Mouse (Mus musculus) forebrain, embryonic 14.5 days (tissue): ENCODE measurements around the gene Tnn. TPM values are rescaled to one million over a fixed set of nuclear protein-coding genes. Genes with fewer than 3 reads are reported as not detected.

Experiments
- ATAC-seq: fragments of 200-750 bp; cut with Nextera tagmentation; 2 replicates; pipeline ENCODE4 v1.8.0; 2017; ENCODE audit warnings: mild to moderate bottlenecking, moderate library complexity
- DNase-seq: peaks from one replicate; pipeline ENCODE4 v3.0.0-alpha.2; 2015; ENCODE audit warnings: low spot score
- H3K27ac ChIP-seq: fragments of 300-500 bp; sonication (generic); 2 replicates; pipeline ENCODE4 v1.5.1; 2014; ENCODE audit warnings: low read depth, mild to moderate bottlenecking, control low read depth, low read length, moderate library complexity
- H3K27me3 ChIP-seq: fragments of 300-500 bp; sonication (generic); replicated peaks from 2 replicates; pipeline ENCODE4 v1.6.1; 2014; ENCODE audit warnings: low read length, control low read depth, mixed read lengths; ENCODE audit not compliant: control insufficient read depth, insufficient read depth
- H3K36me3 ChIP-seq: fragments of 300-500 bp; sonication (generic); 2 replicates; pipeline ENCODE4 v1.6.1; 2014; ENCODE audit warnings: low read length, control low read depth; ENCODE audit not compliant: control insufficient read depth, insufficient read depth
- H3K4me1 ChIP-seq: fragments of 300-500 bp; sonication (generic); 2 replicates; pipeline ENCODE4 v1.6.1; 2014; ENCODE audit warnings: antibody characterized with exemption, low read length, control low read depth; ENCODE audit not compliant: control insufficient read depth, insufficient read depth
- H3K4me2 ChIP-seq: fragments of 300-500 bp; sonication (generic); 2 replicates; pipeline ENCODE4 v1.6.1; 2014; ENCODE audit warnings: mild to moderate bottlenecking, control low read depth, low read length
- H3K4me3 ChIP-seq: fragments of 300-500 bp; sonication (generic); 2 replicates; pipeline ENCODE4 v1.5.1; 2014; ENCODE audit warnings: low read depth, low read length, control low read depth
- H3K9ac ChIP-seq: fragments of 300-500 bp; sonication (generic); 2 replicates; pipeline ENCODE4 v1.6.1; 2014; ENCODE audit warnings: mild to moderate bottlenecking, low read length, control low read depth, moderate library complexity
- H3K9me3 ChIP-seq: fragments of 300-500 bp; sonication (generic); replicated peaks from 2 replicates; pipeline ENCODE4 v1.6.1; 2016; ENCODE audit warnings: low read length, control low read depth, mixed read lengths; ENCODE audit not compliant: control insufficient read depth
- WGBS: fragments of 180-500 bp; shearing (Covaris S2); extraction: QIAGEN DNeasy Blood & Tissue Kit; methylation state at CpG from one replicate; pipeline ENCODE4 v1.1.7; 2014; 5-methylcytosine and 5-hydroxymethylcytosine counted together
- polyA plus RNA-seq: library from polyadenylated mRNA; unstranded; fragments of >200 nt; fragmentation: Nextera tagmentation; extraction: Ambion mirVana; gene quantifications from 2 replicates; pipeline ENCODE4 v1.2.1, GENCODE M21; 2014

Tnn gene
- polyA plus RNA-seq, 1 experiment from 2014 or later = 0.04 TPM

DNA sequence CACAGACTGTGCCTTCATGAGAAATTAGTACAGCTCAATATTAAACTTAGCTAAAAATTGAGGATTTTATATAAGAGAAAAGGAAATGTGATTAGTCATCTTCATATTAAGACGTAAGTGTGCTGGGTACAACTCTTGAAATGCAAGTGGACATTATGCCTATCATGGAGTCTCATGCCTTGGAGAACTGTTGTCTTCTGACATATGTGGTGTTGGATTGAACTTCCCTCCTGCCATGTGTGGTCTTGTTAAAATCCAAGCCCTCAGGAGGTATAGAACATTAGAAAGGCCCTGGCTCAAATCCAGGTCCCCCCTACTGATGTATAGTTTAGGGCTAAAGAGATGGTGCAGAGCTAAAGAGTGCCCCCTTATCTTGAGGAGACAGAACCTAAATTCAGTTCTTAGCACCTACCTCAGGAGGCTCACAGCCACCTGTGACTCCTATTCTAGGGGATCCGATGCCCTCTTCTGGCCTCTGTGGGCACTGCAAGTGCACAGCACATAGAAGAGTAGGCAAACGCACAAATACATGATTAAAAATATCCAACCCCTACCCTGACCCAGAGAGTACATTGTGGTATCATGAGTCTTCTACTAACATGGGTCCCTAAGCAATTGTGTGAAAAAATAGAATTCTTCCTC is 91.5 kb downstream of the Tnn start:
- H3K27ac ChIP-seq = no peak overlapping the region
- 49% methylated on average over 3 of the region's 3 CpGs for WGBS
- H3K4me3 ChIP-seq = no peak overlapping the region
- no peak for ATAC-seq
- no peaks in the 10 kb centered on the region for H3K36me3 ChIP-seq
- H3K4me2 ChIP-seq = no peak overlapping the region
- H3K27me3 ChIP-seq = no peaks in the 10 kb centered on the region
- no peak overlapping the region for H3K9ac ChIP-seq
- H3K9me3 ChIP-seq = no peaks in the 10 kb centered on the region; the same call in 1 of the 2 replicates
- DNase-seq = no peak
- no peaks in the 10 kb centered on the region for H3K4me1 ChIP-seq

DNA sequence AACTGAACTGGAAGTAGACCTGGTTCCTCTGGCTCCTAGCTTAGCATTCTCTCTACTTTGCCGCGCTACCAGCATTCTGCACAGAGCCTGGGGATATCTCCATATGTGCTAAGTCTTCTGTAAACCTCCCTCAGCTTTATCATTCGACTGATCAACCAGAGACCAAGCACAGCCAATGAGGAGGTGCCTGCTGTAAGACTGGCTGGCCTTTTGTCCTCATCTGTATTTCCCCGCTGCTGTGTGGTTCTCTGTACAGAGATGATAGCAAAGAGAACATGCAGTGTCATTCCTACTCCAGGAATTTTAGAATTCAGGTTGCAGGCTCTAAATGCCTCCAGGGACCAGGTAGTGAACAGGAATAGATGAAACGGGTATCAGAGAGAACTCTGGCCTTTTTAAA is 92.1 kb downstream of the Tnn start:
- no peak overlapping the region for H3K27ac ChIP-seq
- H3K4me3 ChIP-seq = no peak overlapping the region
- H3K4me2 ChIP-seq = no peak overlapping the region
- no peaks in the 10 kb centered on the region for H3K27me3 ChIP-seq
- ATAC-seq (no peak), DNase-seq (no peak)
- H3K9ac ChIP-seq = no peak overlapping the region
- no peaks in the 10 kb centered on the region for H3K9me3 ChIP-seq
- no peaks in the 10 kb centered on the region for H3K4me1 ChIP-seq
- H3K36me3 ChIP-seq = no peaks in the 10 kb centered on the region
- WGBS = 94% methylated on average over 5 of the region's 5 CpGs

DNA sequence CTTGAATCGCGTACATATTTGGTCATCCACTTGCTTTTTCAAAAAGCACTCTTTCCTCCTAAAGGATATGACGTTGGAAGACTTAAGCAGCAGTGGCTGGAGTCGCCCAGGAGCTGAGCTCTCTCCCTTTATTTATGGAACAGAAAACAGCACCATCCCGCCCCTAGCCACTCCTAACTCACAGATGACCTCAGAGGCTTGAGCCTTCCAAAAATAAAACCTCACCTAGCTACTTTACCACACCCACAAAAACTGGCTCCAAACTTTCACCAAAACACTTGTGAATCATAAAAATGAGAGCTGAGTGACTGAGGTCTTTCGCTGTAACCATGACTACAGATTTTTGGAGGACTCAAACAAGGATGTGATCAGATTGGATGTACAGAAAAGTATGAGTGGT is 92.8 kb downstream of the Tnn start:
- no peaks in the 10 kb centered on the region for H3K36me3 ChIP-seq
- DNase-seq (no peak), ATAC-seq (no peak)
- H3K27me3 ChIP-seq = no peaks in the 10 kb centered on the region
- H3K4me1 ChIP-seq = no peaks in the 10 kb centered on the region
- H3K4me3 ChIP-seq = no peak overlapping the region
- 80% methylated on average over 6 of the region's 6 CpGs for WGBS
- H3K4me2 ChIP-seq = no peak overlapping the region
- no peak overlapping the region for H3K27ac ChIP-seq
- H3K9ac ChIP-seq = no peak overlapping the region
- no peaks in the 10 kb centered on the region for H3K9me3 ChIP-seq

DNA sequence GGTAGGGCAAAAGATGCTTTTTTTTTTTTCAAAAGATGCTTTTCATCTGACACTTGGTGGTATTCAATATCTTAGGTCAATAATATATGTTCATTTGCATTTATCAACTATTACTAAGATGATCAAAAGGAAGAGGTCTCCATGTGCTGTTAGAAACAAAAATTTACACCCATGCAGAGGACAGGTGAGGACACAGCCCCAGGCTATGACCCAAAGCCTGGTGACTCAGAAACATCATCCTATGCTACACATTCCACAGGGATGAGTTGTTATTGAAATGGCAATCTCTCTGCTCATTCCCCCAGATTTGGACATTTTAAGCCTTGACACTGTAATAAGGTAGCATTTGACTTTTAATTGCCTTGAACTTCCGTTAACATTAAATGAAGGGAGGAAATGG is 93.5 kb downstream of the Tnn start:
- H3K36me3 ChIP-seq = no peaks in the 10 kb centered on the region
- WGBS = 65% methylated on average over 1 of the region's 1 CpGs
- DNase-seq = no peak
- no peak for ATAC-seq
- no peak overlapping the region for H3K4me3 ChIP-seq
- H3K4me1 ChIP-seq = no peaks in the 10 kb centered on the region
- no peaks in the 10 kb centered on the region for H3K9me3 ChIP-seq
- H3K4me2 ChIP-seq = no peak overlapping the region
- H3K27me3 ChIP-seq = no peaks in the 10 kb centered on the region
- no peak overlapping the region for H3K9ac ChIP-seq
- no peak overlapping the region for H3K27ac ChIP-seq

DNA sequence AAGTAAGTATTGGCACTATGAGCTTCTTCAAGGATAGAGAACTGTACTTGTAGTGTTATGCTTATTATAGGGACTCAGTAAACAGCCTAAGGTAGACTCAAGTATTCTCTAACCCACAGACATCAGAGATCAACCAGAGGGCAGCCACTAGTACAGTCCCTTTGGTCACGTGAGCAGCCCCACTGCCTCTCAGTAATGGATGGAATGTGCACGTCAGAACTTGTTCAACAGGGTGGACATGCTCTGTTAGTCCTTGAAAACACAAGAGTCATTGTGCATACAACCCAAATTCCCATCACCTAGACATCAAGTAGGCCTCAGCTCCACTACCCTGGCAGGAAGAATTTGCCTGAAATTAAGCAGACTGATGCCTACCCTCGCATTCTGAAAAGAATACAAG is 95.7 kb downstream of the Tnn start:
- no peaks in the 10 kb centered on the region for H3K36me3 ChIP-seq
- no peaks in the 10 kb centered on the region for H3K9me3 ChIP-seq
- no peak overlapping the region for H3K27ac ChIP-seq
- ATAC-seq (no peak), DNase-seq (no peak)
- H3K4me2 ChIP-seq = no peak overlapping the region
- H3K4me3 ChIP-seq = no peak overlapping the region
- WGBS = 75% methylated on average over 3 of the region's 3 CpGs
- H3K27me3 ChIP-seq = no peaks in the 10 kb centered on the region
- no peaks in the 10 kb centered on the region for H3K4me1 ChIP-seq
- no peak overlapping the region for H3K9ac ChIP-seq

DNA sequence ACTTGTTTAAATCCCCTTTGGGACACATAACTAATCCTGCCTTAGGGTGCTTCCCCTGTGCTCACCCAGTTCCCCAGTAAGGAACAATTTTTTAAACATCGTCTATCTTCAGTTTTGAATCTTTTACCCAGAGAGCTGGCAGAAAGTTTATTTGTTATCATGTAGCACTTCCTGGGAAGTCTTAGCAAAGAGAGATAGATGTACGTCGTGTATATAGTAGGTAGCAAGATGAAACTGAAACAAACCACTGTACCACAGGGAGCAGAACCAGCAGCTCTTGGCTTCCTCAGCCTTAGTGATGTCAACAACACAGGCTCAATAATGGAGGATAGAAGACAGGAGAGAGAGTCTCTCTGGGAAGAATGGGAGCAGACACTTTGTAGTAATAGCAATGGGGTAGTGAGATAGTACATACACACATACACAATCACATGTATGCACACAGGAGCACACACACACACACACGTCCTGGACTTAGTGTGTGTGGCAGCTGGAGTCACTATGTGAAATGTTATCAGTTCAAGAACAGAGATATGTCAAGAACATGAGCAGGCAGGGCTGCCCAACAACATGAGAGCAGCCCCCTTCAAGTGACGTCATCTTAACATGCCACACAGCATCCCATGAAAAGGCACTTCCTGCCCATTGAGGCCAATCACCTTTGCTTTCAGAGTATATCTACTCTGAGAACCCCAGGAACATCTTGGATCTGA is 98.9 kb downstream of the Tnn start:
- no peak for ATAC-seq
- 83% methylated on average over 5 of the region's 5 CpGs for WGBS

DNA sequence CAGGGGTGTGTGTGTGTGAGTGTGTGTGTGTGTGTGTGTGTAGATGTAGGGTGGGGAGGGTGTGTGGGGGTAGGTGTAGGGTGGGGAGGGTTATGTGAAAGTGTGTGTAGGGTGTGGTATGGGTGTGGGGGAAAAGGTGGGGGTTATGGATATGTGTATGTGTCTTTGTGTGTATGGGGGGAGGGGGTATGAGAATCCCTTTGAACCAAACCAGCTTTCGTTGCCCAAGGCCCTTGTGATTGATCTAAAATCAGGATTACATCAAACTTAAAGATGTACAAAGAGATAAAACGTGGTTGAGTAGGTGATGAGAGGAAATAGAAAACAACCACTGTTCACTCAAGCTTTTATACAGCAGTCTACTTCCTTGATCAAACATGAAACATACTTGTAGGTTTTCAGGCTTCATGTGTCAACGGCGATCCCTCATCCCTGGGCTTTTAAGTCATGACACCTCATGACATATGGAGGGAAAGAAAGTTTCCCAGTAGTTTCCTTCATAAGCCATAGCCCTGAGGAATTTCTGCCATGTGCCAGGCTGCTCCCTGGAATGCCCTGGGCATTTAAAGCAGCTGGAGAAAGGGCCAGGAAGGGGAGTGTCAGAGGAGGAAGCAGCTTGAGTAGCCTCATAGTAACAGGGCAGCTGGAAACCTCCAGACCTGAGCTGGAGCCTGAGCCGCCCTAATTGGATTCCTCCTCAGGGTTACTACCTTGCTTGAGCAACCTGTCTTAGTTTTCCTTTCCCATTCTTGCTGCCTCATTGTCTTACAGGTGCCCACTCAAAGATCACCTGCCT is 99.7 kb downstream of the Tnn start:
- no peaks in the 10 kb centered on the region for H3K4me1 ChIP-seq
- no peaks in the 10 kb centered on the region for H3K36me3 ChIP-seq
- no peaks in the 10 kb centered on the region for H3K27me3 ChIP-seq
- ATAC-seq = no peak
- no peak overlapping the region for H3K4me3 ChIP-seq
- no peak overlapping the region for H3K9ac ChIP-seq
- H3K27ac ChIP-seq = no peak overlapping the region
- H3K9me3 ChIP-seq = no peaks in the 10 kb centered on the region
- WGBS = 82% methylated on average over 5 of the region's 5 CpGs
- no peak overlapping the region for H3K4me2 ChIP-seq
- no peak for DNase-seq

More for the DNA sequence above, 98.9 kb downstream of the Tnn start:
- no peak for DNase-seq
- Histone ChIP-seq H3K4me3 (no peak overlapping the region), H3K9ac (no peak overlapping the region), H3K27me3 (no peaks in the 10 kb centered on the region), H3K36me3 (no peaks in the 10 kb centered on the region), H3K4me1 (no peaks in the 10 kb centered on the region), H3K27ac (no peak overlapping the region), H3K9me3 (no peaks in the 10 kb centered on the region), H3K4me2 (no peak overlapping the region)

GRCm38 (mm10) chr1:160052556-160053315 is 100.6 kb downstream of the Tnn start:
- Histone ChIP-seq H3K27me3 (no peaks in the 10 kb centered on the region), H3K4me1 (no peaks in the 10 kb centered on the region), H3K9ac (no peak overlapping the region), H3K27ac (no peak overlapping the region), H3K4me2 (no peak overlapping the region), H3K4me3 (no peak overlapping the region), H3K9me3 (no peaks in the 10 kb centered on the region), H3K36me3 (no peaks in the 10 kb centered on the region)
- ATAC-seq = no peak
- WGBS = 87% methylated on average over 2 of the region's 2 CpGs
- DNase-seq = no peak
